Mouse (Mus musculus) right cerebral cortex, adult 2 months (tissue): ENCODE measurements around the gene Slc41a1.

ENCODE experiments used
- DNase-seq, 2 experiments: peaks; one replicate each; pipeline ENCODE4 v3.0.0; 2021 to 2022; ENCODE audit warnings: low spot score in 2 of 2

Gene Slc41a1

GRCm38 (mm10) chr1:131886173-131886572, 58.9 kb downstream of the Slc41a1 start:
- DNase-seq: no peak

- no peak for DNase-seq
These were observed 59.3 kb downstream of the Slc41a1 start for GRCm38 (mm10) chr1:131886641-131887040.

- DNase-seq: no peak
These were observed 62.9 kb downstream of the Slc41a1 start for GRCm38 (mm10) chr1:131890043-131890658.

GRCm38 (mm10) chr1:131891436-131891835, 64.1 kb downstream of the Slc41a1 start:
- DNase-seq: no peak
